Mouse (Mus musculus) heart, postnatal 10 days (tissue): Measurements from ENCODE around the gene Ptk7. TPM values are rescaled to one million over a fixed set of nuclear protein-coding genes. Genes with fewer than 3 reads are reported as not detected.
A peak's percentile ranks its signal among the peaks of the same experiment; 100 is the strongest.
"Not testable (repeated sequence)": the region's sequence is repeated elsewhere in the genome, so short reads cannot be mapped to it uniquely, and the experiment has no call there.

Experiments used
- DNase-seq, 2 experiments: peaks; one replicate each; pipeline ENCODE4 v3.0.0; 2021
- intact Hi-C: fragments of 180-260 bp; cut with DNase I; formaldehyde crosslinking; loops from one replicate; pipeline ENCODE4 v1.15.1; 2025
- total RNA-seq, 2 experiments: library from RNA; stranded (reverse); gene quantifications; 2 replicates each; pipeline ENCODE4 v1.2.3; 2021

Gene Ptk7
- total RNA-seq, 2 experiments from 2014 or later = 19.5 to 22.3 TPM

- DNase-seq = no peak
- intact Hi-C loops = no loop called here
Measured at GRCm38 (mm10) chr17:46574535-46574934, 54.8 kb downstream of the Ptk7 start.

GRCm38 (mm10) chr17:46571005-46571404, 58.3 kb downstream of the Ptk7 start:
- intact Hi-C loops = no loop called here
- DNase-seq = no peak

- intact Hi-C loops = loop anchor here (5.0 to 10.0 kb wide), 2 partner anchors 78 to 146 kb away; partner anchors contain the start of gene Ppp2r5d
- DNase-seq = no peak
Measured at GRCm38 (mm10) chr17:46559146-46559545, 70.2 kb downstream of the Ptk7 start.

GRCm38 (mm10) chr17:46558151-46558550, 71.2 kb downstream of the Ptk7 start:
- DNase-seq = no peak
- intact Hi-C loops = loop anchor here (5.0 to 10.0 kb wide), 2 partner anchors 79 to 147 kb away; partner anchors contain the start of gene Ppp2r5d

- intact Hi-C loops = loop anchor here (5.0 to 10.0 kb wide), 2 partner anchors 80 to 147 kb away; partner anchors contain the start of gene Ppp2r5d
Measured at GRCm38 (mm10) chr17:46557321-46557720, 72.0 kb downstream of the Ptk7 start.

GRCm38 (mm10) chr17:46556584-46556945, 72.7 kb downstream of the Ptk7 start:
- no peak for DNase-seq

More at GRCm38 (mm10) chr17:46557321-46557720, 72.0 kb downstream of the Ptk7 start:
- not testable (repeated sequence) for DNase-seq

GRCm38 (mm10) chr17:46555673-46556583, 73.4 kb downstream of the Ptk7 start, which contains the start of gene Srf:
Gene Srf (minus strand): TSS chr17:46556175.
- intact Hi-C loops = loop anchor here (5.0 to 10.0 kb wide), 2 partner anchors 81 to 149 kb away; partner anchors contain the start of gene Ppp2r5d
- peak; percentile 97 to 98 for DNase-seq

More at GRCm38 (mm10) chr17:46556584-46556945, 72.7 kb downstream of the Ptk7 start:
- intact Hi-C loops = loop anchor here (5.0 to 10.0 kb wide), 2 partner anchors 81 to 148 kb away; partner anchors contain the start of gene Ppp2r5d

- peak in 1 of 2 experiments; percentile 70 for DNase-seq
- intact Hi-C loops = loop anchor here (5.0 to 10.0 kb wide), 2 partner anchors 82 to 150 kb away; partner anchors contain the start of gene Ppp2r5d
Measured at GRCm38 (mm10) chr17:46554977-46555672, 74.2 kb downstream of the Ptk7 start.

GRCm38 (mm10) chr17:46554646-46554976, 74.7 kb downstream of the Ptk7 start:
- intact Hi-C loops = loop anchor here (10.0 kb wide), 1 partner anchor 150 kb away; the partner anchor contains the start of gene Ppp2r5d
- peak; percentile 56 to 59 for DNase-seq

- intact Hi-C loops = loop anchor here (10.0 kb wide), 1 partner anchor 151 kb away; the partner anchor contains the start of gene Ppp2r5d
- peak in 1 of 2 experiments; percentile 45 for DNase-seq
Measured at GRCm38 (mm10) chr17:46553926-46554325, 75.4 kb downstream of the Ptk7 start.

GRCm38 (mm10) chr17:46553469-46553868, 75.8 kb downstream of the Ptk7 start:
- intact Hi-C loops = loop anchor here (10.0 kb wide), 1 partner anchor 151 kb away; the partner anchor contains the start of gene Ppp2r5d
- DNase-seq = peak in 1 of 2 experiments; percentile 47

GRCm38 (mm10) chr17:46552841-46553423, 76.4 kb downstream of the Ptk7 start:
- intact Hi-C loops = loop anchor here (10.0 kb wide), 1 partner anchor 152 kb away; the partner anchor contains the start of gene Ppp2r5d
- peak; percentile 96 for DNase-seq

GRCm38 (mm10) chr17:46552151-46552550, 77.2 kb downstream of the Ptk7 start:
- intact Hi-C loops = loop anchor here (10.0 kb wide), 1 partner anchor 153 kb away; the partner anchor contains the start of gene Ppp2r5d

GRCm38 (mm10) chr17:46551369-46551768, 77.9 kb downstream of the Ptk7 start:
- intact Hi-C loops = loop anchor here (2.0 to 10.0 kb wide), 2 partner anchors 23 to 153 kb away; partner anchors contain the start of gene Ppp2r5d
- DNase-seq = peak; percentile 41 to 56

More at GRCm38 (mm10) chr17:46552151-46552550, 77.2 kb downstream of the Ptk7 start:
- no peak for DNase-seq

- no peak for DNase-seq
- intact Hi-C loops = loop anchor here (2.0 to 10.0 kb wide), 2 partner anchors 22 to 154 kb away; partner anchors contain the start of gene Ppp2r5d
Measured at GRCm38 (mm10) chr17:46550904-46551303, 78.4 kb downstream of the Ptk7 start.

- intact Hi-C loops = loop anchor here (2.0 to 10.0 kb wide), 2 partner anchors 21 to 155 kb away; partner anchors contain the start of gene Ppp2r5d
Measured at GRCm38 (mm10) chr17:46549642-46550041, 79.7 kb downstream of the Ptk7 start.

GRCm38 (mm10) chr17:46549193-46549592, 80.1 kb downstream of the Ptk7 start:
- DNase-seq = peak in 1 of 2 experiments; percentile 62
- intact Hi-C loops = no loop called here

More at GRCm38 (mm10) chr17:46549642-46550041, 79.7 kb downstream of the Ptk7 start:
- DNase-seq = no peak

GRCm38 (mm10) chr17:46548741-46549140, 80.6 kb downstream of the Ptk7 start:
- DNase-seq = no peak
- intact Hi-C loops = no loop called here

GRCm38 (mm10) chr17:46547923-46548322, 81.4 kb downstream of the Ptk7 start:
- DNase-seq = no peak
- intact Hi-C loops = no loop called here

GRCm38 (mm10) chr17:46546995-46547394, 82.3 kb downstream of the Ptk7 start:
- peak in 1 of 2 experiments; percentile 22 for DNase-seq
- intact Hi-C loops = no loop called here
